Mouse (Mus musculus) kidney, embryonic 14.5 days (tissue): ENCODE measurements at regions not wholly inside any gene's neighbourhood (a gene's known extent, or its start where the extent isn't known, plus 50 kb on each side); places are given as distances from the start of the nearest gene placed in this dataset.

Experiments
- ATAC-seq: fragments of 200-750 bp; cut with Nextera tagmentation; 2 replicates; pipeline ENCODE4 v1.8.0; 2017; ENCODE audit warnings: moderate number of reproducible peaks, mild to moderate bottlenecking, moderate TSS enrichment, moderate library complexity; ENCODE audit not compliant: low FRiP score, low TSS enrichment
- H3K27ac ChIP-seq: fragments of 300-500 bp; sonication (generic); 2 replicates; pipeline ENCODE4 v1.5.1; 2014; ENCODE audit warnings: low read depth, mild to moderate bottlenecking, low read length, moderate library complexity, mixed read lengths
- H3K27me3 ChIP-seq: fragments of 300-500 bp; sonication (generic); 2 replicates; pipeline ENCODE4 v1.6.1; 2014; ENCODE audit warnings: mild to moderate bottlenecking, low read length; ENCODE audit not compliant: control insufficient read depth, insufficient read depth
- H3K36me3 ChIP-seq: fragments of 300-500 bp; sonication (generic); 2 replicates; pipeline ENCODE4 v1.6.1; 2014; ENCODE audit warnings: low read length, mixed read lengths; ENCODE audit not compliant: control insufficient read depth, insufficient read depth
- H3K4me1 ChIP-seq: fragments of 300-500 bp; sonication (generic); 2 replicates; pipeline ENCODE4 v1.6.1; 2014; ENCODE audit warnings: low read length, mixed read lengths; ENCODE audit not compliant: control insufficient read depth, insufficient read depth
- H3K4me2 ChIP-seq: fragments of 300-500 bp; sonication (generic); replicated peaks from 2 replicates; pipeline ENCODE4 v1.6.1; 2014; ENCODE audit warnings: low read depth, mild to moderate bottlenecking, low read length
- H3K4me3 ChIP-seq: fragments of 300-500 bp; sonication (generic); 2 replicates; pipeline ENCODE4 v1.5.1; 2014; ENCODE audit warnings: mild to moderate bottlenecking, low read length
- H3K9ac ChIP-seq: fragments of 300-500 bp; sonication (generic); 2 replicates; pipeline ENCODE4 v1.6.1; 2014; ENCODE audit warnings: low read depth, mild to moderate bottlenecking, low read length, moderate library complexity
- H3K9me3 ChIP-seq: fragments of 300-500 bp; sonication (generic); 2 replicates; pipeline ENCODE4 v1.6.1; 2016; ENCODE audit warnings: low read length; ENCODE audit not compliant: control insufficient read depth
- WGBS: fragments of 180-500 bp; shearing (Covaris S2); extraction: QIAGEN DNeasy Blood & Tissue Kit; methylation state at CpG from one replicate; pipeline ENCODE4 v1.1.7; 2014; 5-methylcytosine and 5-hydroxymethylcytosine counted together

DNA sequence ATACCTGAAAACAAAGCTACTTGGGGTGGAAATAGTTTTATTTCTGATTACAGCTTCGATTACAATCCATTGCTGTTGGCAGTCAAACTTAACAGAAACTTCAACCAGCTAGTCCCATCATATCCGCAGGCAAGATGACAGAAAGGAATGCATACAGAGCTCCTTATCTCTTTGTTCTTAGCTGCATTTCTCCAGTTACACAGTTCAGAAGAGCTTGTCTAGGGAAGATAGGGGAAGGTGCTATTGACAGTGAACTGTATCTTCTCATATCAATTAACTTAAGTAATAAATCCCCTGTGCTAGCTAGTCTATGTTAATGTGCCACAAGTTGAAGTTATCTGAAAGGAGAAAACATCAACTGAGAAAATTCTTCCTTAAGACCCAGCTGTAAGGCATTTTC, 374.8 kb downstream of the Ptprc start:
- ATAC-seq, result no peak
- Histone ChIP-seq H3K27ac (no peak overlapping the region), H3K4me3 (no peak overlapping the region)

DNA sequence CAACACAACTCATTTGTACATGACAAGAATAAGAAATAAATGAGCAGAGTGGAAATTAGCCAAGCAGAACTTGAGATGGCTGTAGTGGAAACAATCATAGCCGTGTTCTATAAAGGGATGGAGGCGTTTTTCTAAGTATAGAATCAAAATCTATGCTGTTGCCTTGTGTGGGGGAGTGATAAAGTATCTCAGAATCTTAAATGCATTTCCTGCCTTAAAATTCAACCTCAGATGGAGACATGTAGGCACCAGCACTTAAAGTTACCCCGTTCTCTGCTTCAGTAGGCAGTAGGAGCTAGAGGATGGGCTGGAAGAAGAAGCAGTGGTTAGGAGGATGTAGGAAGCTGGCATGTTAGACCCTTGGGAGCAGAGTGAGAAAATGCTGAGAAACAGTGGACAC, 386.7 kb downstream of the Ptprc start:
- H3K9ac ChIP-seq, result no peak overlapping the region
- no peak overlapping the region for H3K4me3 ChIP-seq
- H3K27me3 ChIP-seq, result no peaks in the 10 kb centered on the region
- no peak for ATAC-seq
- H3K4me1 ChIP-seq, result no peaks in the 10 kb centered on the region
- no peak overlapping the region for H3K4me2 ChIP-seq
- no peak overlapping the region for H3K27ac ChIP-seq
- no peaks in the 10 kb centered on the region for H3K36me3 ChIP-seq
- WGBS, result 66% methylated on average over 3 of the region's 3 CpGs
- no peaks in the 10 kb centered on the region for H3K9me3 ChIP-seq

More for the DNA sequence above, 374.8 kb downstream of the Ptprc start:
- Histone ChIP-seq H3K4me1 (no peaks in the 10 kb centered on the region), H3K36me3 (no peaks in the 10 kb centered on the region), H3K27me3 (no peaks in the 10 kb centered on the region), H3K9me3 (no peaks in the 10 kb centered on the region), H3K9ac (no peak overlapping the region), H3K4me2 (no peak overlapping the region)
- WGBS, result 77% methylated on average over 2 of the region's 2 CpGs

DNA sequence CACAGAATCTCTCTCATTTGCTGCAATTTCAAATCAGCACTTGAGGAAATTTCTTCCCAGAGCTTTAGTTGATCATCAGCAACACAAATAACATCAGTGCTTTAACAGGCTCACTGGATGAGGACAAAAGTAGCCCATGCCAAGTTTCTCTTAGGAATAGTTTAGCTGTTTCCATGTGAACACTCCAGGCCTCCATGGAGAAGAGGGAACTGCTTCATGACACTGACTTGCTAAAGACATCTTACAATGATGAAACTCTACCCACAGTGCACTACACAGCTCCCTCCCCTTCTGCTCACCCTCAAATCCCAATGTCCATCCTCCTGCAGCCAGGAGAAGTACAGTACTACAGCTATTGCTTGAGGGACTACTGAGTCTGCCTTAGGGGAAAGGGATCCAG, 388.9 kb downstream of the Ptprc start:
- H3K27ac ChIP-seq, result no peak overlapping the region
- no peaks in the 10 kb centered on the region for H3K4me1 ChIP-seq
- ATAC-seq, result no peak

DNA sequence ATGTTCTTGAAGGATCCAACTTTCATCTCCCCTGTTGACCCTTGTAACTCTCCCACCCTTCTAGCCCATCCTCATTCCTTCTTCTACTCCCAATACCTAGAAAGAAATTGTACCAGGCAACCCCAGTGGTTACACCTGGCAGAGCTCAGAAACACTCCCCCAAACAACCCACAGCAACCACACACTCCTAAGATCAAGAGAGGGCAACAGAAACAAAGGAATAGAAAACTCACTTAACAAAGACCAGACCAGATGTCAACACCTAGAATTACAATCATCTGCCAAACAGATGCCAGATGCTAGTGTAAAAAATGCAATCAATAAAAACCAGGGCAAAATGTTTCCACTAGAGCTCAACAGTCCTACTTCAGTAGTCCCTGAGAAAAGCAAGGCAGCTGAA, 400.9 kb downstream of the Ptprc start:
- no peaks in the 10 kb centered on the region for H3K27me3 ChIP-seq
- H3K4me1 ChIP-seq, result no peaks in the 10 kb centered on the region
- H3K4me3 ChIP-seq, result no peak overlapping the region
- H3K36me3 ChIP-seq, result no peaks in the 10 kb centered on the region
- H3K27ac ChIP-seq, result no peak overlapping the region
- no peaks in the 10 kb centered on the region; the same call in 1 of the 2 replicates for H3K9me3 ChIP-seq
- no peak overlapping the region for H3K4me2 ChIP-seq
- no peak overlapping the region for H3K9ac ChIP-seq
- ATAC-seq, result no peak

More for the DNA sequence above, 388.9 kb downstream of the Ptprc start:
- no peak overlapping the region for H3K4me2 ChIP-seq
- H3K4me3 ChIP-seq, result no peak overlapping the region
- no peaks in the 10 kb centered on the region for H3K27me3 ChIP-seq
- H3K36me3 ChIP-seq, result no peaks in the 10 kb centered on the region
- no peak overlapping the region for H3K9ac ChIP-seq
- no peaks in the 10 kb centered on the region for H3K9me3 ChIP-seq

DNA sequence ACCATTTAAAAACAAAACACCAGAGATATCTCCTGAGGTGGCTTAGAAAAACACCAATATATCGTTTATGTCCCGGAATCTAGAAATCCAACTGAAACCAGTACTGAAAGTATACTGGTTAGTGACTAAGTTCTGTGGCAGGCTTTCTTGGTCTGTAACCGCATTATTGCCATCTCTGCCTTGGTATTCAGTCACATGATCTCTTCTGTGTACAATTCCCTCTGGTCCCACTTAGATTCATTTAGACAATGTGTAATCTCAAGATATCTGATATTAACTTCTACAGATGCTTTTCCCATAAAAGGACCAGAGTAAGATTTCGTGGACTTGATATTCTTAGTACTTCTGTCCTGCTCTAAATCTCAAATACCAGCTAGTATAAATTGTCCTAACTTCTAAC, 414.7 kb downstream of the Ptprc start:
- no peaks in the 10 kb centered on the region for H3K9me3 ChIP-seq
- H3K27me3 ChIP-seq, result no peaks in the 10 kb centered on the region
- H3K4me1 ChIP-seq, result no peaks in the 10 kb centered on the region
- no peak overlapping the region for H3K4me3 ChIP-seq
- H3K4me2 ChIP-seq, result no peak overlapping the region
- no peak for ATAC-seq
- 91% methylated on average over 4 of the region's 4 CpGs for WGBS
- no peaks in the 10 kb centered on the region for H3K36me3 ChIP-seq
- H3K9ac ChIP-seq, result no peak overlapping the region
- H3K27ac ChIP-seq, result no peak overlapping the region

DNA sequence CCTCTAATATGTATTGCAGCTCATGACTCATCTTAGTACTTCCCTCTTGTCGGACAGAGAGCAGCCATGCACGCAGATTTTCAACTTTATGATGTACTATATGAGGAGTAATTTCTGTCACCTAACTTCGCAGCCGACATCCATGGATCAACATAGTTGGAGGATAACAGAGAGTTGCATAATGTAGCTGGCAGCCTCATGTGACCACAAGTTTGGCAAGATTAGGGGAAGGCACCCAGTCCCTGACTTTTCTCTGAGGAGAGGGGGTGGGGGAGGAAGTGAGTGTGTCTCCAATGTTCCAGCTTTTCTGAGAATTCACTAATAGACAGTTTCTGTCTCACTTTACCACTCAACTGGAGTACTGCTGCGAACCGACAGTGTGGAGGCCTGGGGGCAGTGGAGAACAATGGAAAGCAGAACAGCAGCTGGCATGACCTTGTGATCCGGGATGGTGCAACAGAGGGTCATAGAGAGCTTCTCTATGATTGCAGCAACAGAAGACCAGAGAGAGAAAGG, 424.0 kb downstream of the Ptprc start:
- H3K4me2 ChIP-seq, result no peak overlapping the region
- no peaks in the 10 kb centered on the region for H3K27me3 ChIP-seq
- no peak for ATAC-seq
- WGBS, result 86% methylated on average over 7 of the region's 7 CpGs
- no peaks in the 10 kb centered on the region for H3K4me1 ChIP-seq
- no peak overlapping the region for H3K4me3 ChIP-seq
- H3K27ac ChIP-seq, result no peak overlapping the region
- H3K36me3 ChIP-seq, result no peaks in the 10 kb centered on the region
- no peaks in the 10 kb centered on the region for H3K9me3 ChIP-seq
- H3K9ac ChIP-seq, result no peak overlapping the region

DNA sequence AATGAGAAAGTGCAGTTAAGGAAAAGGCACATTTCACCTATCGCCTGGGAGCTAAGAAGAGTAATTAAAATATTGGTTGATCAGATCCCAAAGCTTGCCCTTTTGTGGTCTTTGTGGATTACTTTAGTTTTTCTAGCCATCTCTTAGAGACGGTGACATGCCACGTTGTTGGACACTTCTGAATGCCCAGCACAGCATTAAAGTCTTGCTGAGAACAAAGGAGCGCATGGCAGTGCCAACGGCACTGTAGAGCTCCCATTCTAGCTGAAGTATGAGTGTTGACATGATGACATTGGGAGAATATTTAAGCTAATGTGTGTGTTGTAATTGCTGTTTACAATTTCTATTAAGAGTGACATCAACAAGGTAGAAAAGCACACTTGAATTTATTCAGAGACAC, 424.6 kb downstream of the Ptprc start:
- no peaks in the 10 kb centered on the region for H3K27me3 ChIP-seq
- 91% methylated on average over 5 of the region's 5 CpGs for WGBS
- no peak for ATAC-seq

DNA sequence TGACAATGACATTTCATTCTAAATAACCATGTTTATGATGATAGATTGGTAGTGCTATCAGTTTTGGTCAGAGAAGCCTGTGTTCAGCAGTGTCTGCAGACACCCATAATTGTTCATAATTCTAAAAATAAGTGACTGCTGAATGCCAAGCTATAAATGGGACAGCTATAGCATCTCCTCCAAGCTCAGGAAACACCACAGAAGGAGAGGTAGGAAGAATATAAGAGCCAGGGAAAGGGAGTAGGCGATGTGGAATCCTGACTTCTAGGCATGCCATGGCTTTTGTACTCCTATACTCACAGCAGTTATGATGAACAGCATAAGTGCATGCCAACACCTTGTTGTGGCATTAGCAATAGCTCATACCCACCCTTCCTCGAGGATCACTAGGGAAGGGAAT, 429.4 kb downstream of the Ptprc start:
- no peak overlapping the region for H3K4me2 ChIP-seq
- H3K4me3 ChIP-seq, result no peak overlapping the region
- 67% methylated on average over 2 of the region's 2 CpGs for WGBS
- no peaks in the 10 kb centered on the region for H3K9me3 ChIP-seq
- no peak overlapping the region for H3K9ac ChIP-seq
- H3K27ac ChIP-seq, result no peak overlapping the region
- H3K36me3 ChIP-seq, result no peaks in the 10 kb centered on the region
- H3K4me1 ChIP-seq, result no peaks in the 10 kb centered on the region
- no peaks in the 10 kb centered on the region for H3K27me3 ChIP-seq
- no peak for ATAC-seq

More for the DNA sequence above, 424.6 kb downstream of the Ptprc start:
- no peaks in the 10 kb centered on the region for H3K9me3 ChIP-seq
- H3K36me3 ChIP-seq, result no peaks in the 10 kb centered on the region
- H3K9ac ChIP-seq, result no peak overlapping the region
- H3K4me1 ChIP-seq, result no peaks in the 10 kb centered on the region
- H3K27ac ChIP-seq, result no peak overlapping the region
- H3K4me2 ChIP-seq, result no peak overlapping the region
- no peak overlapping the region for H3K4me3 ChIP-seq

DNA sequence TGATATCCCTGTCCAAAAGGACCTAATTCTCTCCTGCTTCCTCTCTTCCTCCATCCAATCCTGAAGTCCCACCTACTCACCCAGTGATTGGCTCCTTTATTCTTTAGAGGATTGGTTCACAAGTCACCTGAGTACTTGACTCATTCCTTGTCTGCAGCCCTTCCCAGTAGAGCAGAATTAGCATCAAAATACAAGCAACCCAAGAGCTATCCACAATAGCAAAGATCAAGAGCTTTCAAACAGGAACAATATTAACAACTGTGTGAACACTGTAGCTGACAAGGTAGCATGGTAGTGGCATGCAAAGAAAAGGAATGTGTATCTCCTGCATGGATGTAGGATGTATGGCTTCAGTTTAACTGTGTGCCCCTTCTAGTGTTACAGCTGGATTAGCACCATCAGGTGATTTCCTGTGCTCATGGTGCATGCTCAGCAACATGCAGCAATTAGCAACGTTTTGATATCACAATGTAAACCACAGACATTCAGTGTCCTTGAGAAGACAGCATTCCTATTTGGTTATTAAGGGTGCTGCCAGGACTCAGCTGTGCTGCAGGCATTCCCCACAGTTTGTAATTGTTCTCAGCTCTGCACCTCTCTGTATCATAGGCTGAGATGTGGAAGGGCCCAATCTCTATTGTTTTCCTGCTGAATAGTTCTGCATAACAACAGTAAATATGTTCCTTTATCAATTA, 437.2 kb downstream of the Ptprc start:
- no peak overlapping the region for H3K27ac ChIP-seq
- H3K4me1 ChIP-seq, result no peaks in the 10 kb centered on the region
- no peak overlapping the region for H3K9ac ChIP-seq
- no peaks in the 10 kb centered on the region for H3K9me3 ChIP-seq
- no peaks in the 10 kb centered on the region for H3K27me3 ChIP-seq
- no peaks in the 10 kb centered on the region for H3K36me3 ChIP-seq
- WGBS, result 25% methylated on average over 1 of the region's 1 CpGs
- H3K4me3 ChIP-seq, result no peak overlapping the region
- H3K4me2 ChIP-seq, result no peak overlapping the region
- ATAC-seq, result no peak
